Mouse (Mus musculus): ENCODE data around the gene Tmem150c. TPM values are rescaled to one million over a fixed set of nuclear protein-coding genes. Genes with fewer than 3 reads are reported as not detected.

Gene Tmem150c
- polyA plus RNA-seq, 1 experiment: 1.1 TPM

GRCm38 (mm10) chr5:100177547-100177946, 17.9 kb upstream of the Tmem150c start:
- Histone ChIP-seq H3K4me3 (ENCODE audit: low read depth, low read length) (no peak overlapping the region), H3K4me1 (ENCODE audit: control insufficient read depth, insufficient read depth, low read length) (no peaks in the 10 kb centered on the region), H3K27ac (ENCODE audit: insufficient read depth, low read length) (no peak overlapping the region), H3K9me3 (replicated peaks; ENCODE audit: control insufficient read depth, insufficient read depth, low read length, poor library complexity, severe bottlenecking) (no peaks in the 10 kb centered on the region), H3K36me3 (ENCODE audit: control insufficient read depth, insufficient read depth, low read length, poor library complexity, severe bottlenecking) (no peaks in the 10 kb centered on the region), H3K27me3 (ENCODE audit: control insufficient read depth, insufficient read depth, low read length, poor library complexity, severe bottlenecking) (no peaks in the 10 kb centered on the region), H3K9ac (ENCODE audit: low read depth, poor library complexity, severe bottlenecking) (no peak overlapping the region)
- TF ChIP-seq POLR2A (IDR thresholded peaks at IDR 0.05; ENCODE audit: insufficient read depth, low read length) (no peak), EP300 (IDR thresholded peaks at IDR 0.05; ENCODE audit: insufficient read depth, low read depth, low read length) (no peak), CTCF (IDR thresholded peaks at IDR 0.05; ENCODE audit: low read depth, low read length) (no peak)

GRCm38 (mm10) chr5:100176096-100176495, 16.5 kb upstream of the Tmem150c start:
- Histone ChIP-seq H3K36me3 (ENCODE audit: control insufficient read depth, insufficient read depth, low read length, poor library complexity, severe bottlenecking) (no peaks in the 10 kb centered on the region), H3K4me1 (ENCODE audit: control insufficient read depth, insufficient read depth, low read length) (no peaks in the 10 kb centered on the region), H3K9ac (ENCODE audit: low read depth, poor library complexity, severe bottlenecking) (no peak overlapping the region), H3K4me3 (ENCODE audit: low read depth, low read length) (no peak overlapping the region), H3K27ac (ENCODE audit: insufficient read depth, low read length) (no peak overlapping the region), H3K9me3 (replicated peaks; ENCODE audit: control insufficient read depth, insufficient read depth, low read length, poor library complexity, severe bottlenecking) (no peaks in the 10 kb centered on the region), H3K27me3 (ENCODE audit: control insufficient read depth, insufficient read depth, low read length, poor library complexity, severe bottlenecking) (no peaks in the 10 kb centered on the region)
- TF ChIP-seq POLR2A (IDR thresholded peaks at IDR 0.05; ENCODE audit: insufficient read depth, low read length) (no peak), EP300 (IDR thresholded peaks at IDR 0.05; ENCODE audit: insufficient read depth, low read depth, low read length) (no peak), CTCF (IDR thresholded peaks at IDR 0.05; ENCODE audit: low read depth, low read length) (no peak)

DNA sequence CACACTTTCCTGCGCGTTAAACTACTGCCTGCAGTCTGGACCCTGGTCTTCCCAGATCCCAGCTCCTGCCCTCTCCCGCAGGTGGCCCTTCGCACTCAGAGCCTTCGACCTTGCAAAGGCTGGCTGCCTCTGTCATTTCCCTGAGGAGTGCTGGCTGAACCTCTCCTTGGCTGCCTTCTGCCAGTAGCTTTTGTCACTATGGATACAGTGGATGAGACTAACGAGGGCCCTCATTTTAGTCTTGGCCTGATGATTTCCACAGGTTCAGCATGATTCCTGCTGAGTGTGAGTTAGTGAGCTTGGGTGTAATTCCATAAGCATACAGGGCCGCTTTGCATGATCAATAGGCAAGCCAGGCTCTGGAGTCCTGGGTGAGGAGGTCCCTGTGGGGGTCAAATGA, 16.0 kb upstream of the Tmem150c start:
- Histone ChIP-seq H3K9me3 (replicated peaks; ENCODE audit: control insufficient read depth, insufficient read depth, low read length, poor library complexity, severe bottlenecking) (no peaks in the 10 kb centered on the region), H3K4me1 (ENCODE audit: control insufficient read depth, insufficient read depth, low read length) (no peaks in the 10 kb centered on the region), H3K27ac (ENCODE audit: insufficient read depth, low read length) (no peak overlapping the region)

DNA sequence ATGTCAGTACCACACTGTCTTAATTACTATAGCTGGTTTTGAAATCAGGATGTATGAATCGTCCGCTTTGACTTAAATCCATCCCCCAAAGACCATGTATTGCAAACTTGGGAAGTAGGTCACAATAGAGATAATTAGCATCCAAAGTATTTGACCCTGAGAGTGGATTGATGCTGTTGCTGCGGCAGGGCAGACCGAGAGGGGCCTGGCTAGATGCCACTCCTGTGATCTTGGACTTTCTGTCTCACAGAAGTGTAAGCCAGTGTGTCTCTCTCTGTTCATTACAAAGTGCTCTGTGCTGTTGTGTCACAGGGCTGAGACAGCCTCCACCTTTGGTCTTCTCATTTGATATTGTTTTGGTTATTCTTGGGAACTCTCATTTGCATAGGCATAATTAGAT, 12.5 kb upstream of the Tmem150c start:
- H3K4me3 ChIP-seq (ENCODE audit: low read depth, low read length): no peak overlapping the region
- no peak overlapping the region for H3K27ac ChIP-seq (ENCODE audit: insufficient read depth, low read length)
- TF ChIP-seq POLR2A (IDR thresholded peaks at IDR 0.05; ENCODE audit: insufficient read depth, low read length): no peak
- no peak for TF ChIP-seq EP300 (IDR thresholded peaks at IDR 0.05; ENCODE audit: insufficient read depth, low read depth, low read length)
- TF ChIP-seq CTCF (IDR thresholded peaks at IDR 0.05; ENCODE audit: low read depth, low read length): no peak
- H3K36me3 ChIP-seq (ENCODE audit: control insufficient read depth, insufficient read depth, low read length, poor library complexity, severe bottlenecking): no peaks in the 10 kb centered on the region
- H3K9ac ChIP-seq (ENCODE audit: low read depth, poor library complexity, severe bottlenecking): no peak overlapping the region
- no peaks in the 10 kb centered on the region for H3K27me3 ChIP-seq (ENCODE audit: control insufficient read depth, insufficient read depth, low read length, poor library complexity, severe bottlenecking)
- H3K9me3 ChIP-seq (replicated peaks; ENCODE audit: control insufficient read depth, insufficient read depth, low read length, poor library complexity, severe bottlenecking): no peaks in the 10 kb centered on the region
- H3K4me1 ChIP-seq (ENCODE audit: control insufficient read depth, insufficient read depth, low read length): no peaks in the 10 kb centered on the region

More for the DNA sequence above, 16.0 kb upstream of the Tmem150c start:
- H3K4me3 ChIP-seq (ENCODE audit: low read depth, low read length): no peak overlapping the region
- no peak overlapping the region for H3K9ac ChIP-seq (ENCODE audit: low read depth, poor library complexity, severe bottlenecking)
- TF ChIP-seq POLR2A (IDR thresholded peaks at IDR 0.05; ENCODE audit: insufficient read depth, low read length): no peak
- no peak for TF ChIP-seq EP300 (IDR thresholded peaks at IDR 0.05; ENCODE audit: insufficient read depth, low read depth, low read length)
- no peak for TF ChIP-seq CTCF (IDR thresholded peaks at IDR 0.05; ENCODE audit: low read depth, low read length)
- H3K27me3 ChIP-seq (ENCODE audit: control insufficient read depth, insufficient read depth, low read length, poor library complexity, severe bottlenecking): no peaks in the 10 kb centered on the region
- H3K36me3 ChIP-seq (ENCODE audit: control insufficient read depth, insufficient read depth, low read length, poor library complexity, severe bottlenecking): no peaks in the 10 kb centered on the region

- Histone ChIP-seq H3K4me1 (ENCODE audit: control insufficient read depth, insufficient read depth, low read length) (no peaks in the 10 kb centered on the region), H3K4me3 (ENCODE audit: low read depth, low read length) (no peak overlapping the region), H3K9me3 (replicated peaks; ENCODE audit: control insufficient read depth, insufficient read depth, low read length, poor library complexity, severe bottlenecking) (no peaks in the 10 kb centered on the region), H3K9ac (ENCODE audit: low read depth, poor library complexity, severe bottlenecking) (no peak overlapping the region), H3K36me3 (ENCODE audit: control insufficient read depth, insufficient read depth, low read length, poor library complexity, severe bottlenecking) (no peaks in the 10 kb centered on the region), H3K27ac (ENCODE audit: insufficient read depth, low read length) (no peak overlapping the region), H3K27me3 (ENCODE audit: control insufficient read depth, insufficient read depth, low read length, poor library complexity, severe bottlenecking) (no peaks in the 10 kb centered on the region; the same call in 1 of the 2 replicates)
- TF ChIP-seq POLR2A (IDR thresholded peaks at IDR 0.05; ENCODE audit: insufficient read depth, low read length) (no peak), CTCF (IDR thresholded peaks at IDR 0.05; ENCODE audit: low read depth, low read length) (peak; percentile 65)
Measured at GRCm38 (mm10) chr5:100166591-100167491, 7.2 kb upstream of the Tmem150c start.

GRCm38 (mm10) chr5:100163368-100163767, 3.8 kb upstream of the Tmem150c start:
- Histone ChIP-seq H3K9ac (ENCODE audit: low read depth, poor library complexity, severe bottlenecking) (no peak overlapping the region), H3K4me1 (ENCODE audit: control insufficient read depth, insufficient read depth, low read length) (no peaks in the 10 kb centered on the region), H3K9me3 (replicated peaks; ENCODE audit: control insufficient read depth, insufficient read depth, low read length, poor library complexity, severe bottlenecking) (no peaks in the 10 kb centered on the region), H3K27me3 (ENCODE audit: control insufficient read depth, insufficient read depth, low read length, poor library complexity, severe bottlenecking) (peaks cover 13% of the 10 kb centered on the region), H3K36me3 (ENCODE audit: control insufficient read depth, insufficient read depth, low read length, poor library complexity, severe bottlenecking) (no peaks in the 10 kb centered on the region), H3K4me3 (ENCODE audit: low read depth, low read length) (no peak overlapping the region), H3K27ac (ENCODE audit: insufficient read depth, low read length) (no peak overlapping the region)
- TF ChIP-seq EP300 (IDR thresholded peaks at IDR 0.05; ENCODE audit: insufficient read depth, low read depth, low read length) (no peak), POLR2A (IDR thresholded peaks at IDR 0.05; ENCODE audit: insufficient read depth, low read length) (no peak), CTCF (IDR thresholded peaks at IDR 0.05; ENCODE audit: low read depth, low read length) (no peak)

Data from ES-Bruce4 (cell line).